Mouse (Mus musculus) urinary bladder, adult 2 months (tissue): ENCODE results near the gene Psors1c2. TPM values are rescaled to one million over a fixed set of nuclear protein-coding genes. Genes with fewer than 3 reads are reported as not detected.

Experiments used
- DNase-seq: peaks from one replicate; pipeline ENCODE4 v3.0.0; 2022; ENCODE audit warnings: low spot score
- polyA plus RNA-seq: library from polyadenylated mRNA; depleted of rRNA; stranded (reverse); fragments of >200 nt; gene quantifications from 2 replicates; pipeline ENCODE4 v1.2.3, GENCODE M21; 2012

The Psors1c2 gene
- polyA plus RNA-seq, 1 experiment = 0.15 TPM

- no peak for DNase-seq
Observed at GRCm38 (mm10) chr17:35517526-35517925, 15.5 kb upstream of the Psors1c2 start.

- DNase-seq = no peak
Observed at GRCm38 (mm10) chr17:35524354-35524753, 8.6 kb upstream of the Psors1c2 start.

- DNase-seq = no peak
Observed at GRCm38 (mm10) chr17:35526644-35527043, 6.4 kb upstream of the Psors1c2 start.

GRCm38 (mm10) chr17:35532360-35532759 is 641 bp upstream of the Psors1c2 start:
- no peak for DNase-seq

- DNase-seq = no peak
Observed at GRCm38 (mm10) chr17:35534343-35534742, 1.3 kb downstream of the Psors1c2 start.

GRCm38 (mm10) chr17:35537421-35537820 is 4.4 kb downstream of the Psors1c2 start:
- DNase-seq = no peak

GRCm38 (mm10) chr17:35538476-35538875 is 5.5 kb downstream of the Psors1c2 start:
- DNase-seq = no peak

GRCm38 (mm10) chr17:35539540-35539939 is 6.5 kb downstream of the Psors1c2 start:
- DNase-seq = no peak

GRCm38 (mm10) chr17:35542761-35543411 is 9.9 kb downstream of the Psors1c2 start:
- no peak for DNase-seq

GRCm38 (mm10) chr17:35543412-35543861 is 10.4 kb downstream of the Psors1c2 start:
- DNase-seq = no peak

- no peak for DNase-seq
Observed at GRCm38 (mm10) chr17:35544001-35544400, 11.0 kb downstream of the Psors1c2 start.

- no peak for DNase-seq
Observed at GRCm38 (mm10) chr17:35544680-35545079, 11.7 kb downstream of the Psors1c2 start.

- no peak for DNase-seq
Observed at GRCm38 (mm10) chr17:35547465-35547864, 14.5 kb downstream of the Psors1c2 start.

GRCm38 (mm10) chr17:35548636-35549035 is 15.6 kb downstream of the Psors1c2 start:
- no peak for DNase-seq

GRCm38 (mm10) chr17:35549437-35550142 is 16.6 kb downstream of the Psors1c2 start:
- peak; percentile 58 for DNase-seq

GRCm38 (mm10) chr17:35550143-35550494 is 17.1 kb downstream of the Psors1c2 start:
- no peak for DNase-seq

GRCm38 (mm10) chr17:35550871-35551270 is 17.9 kb downstream of the Psors1c2 start:
- DNase-seq = no peak

GRCm38 (mm10) chr17:35551881-35552414 is 18.9 kb downstream of the Psors1c2 start, which contains the start of gene Cdsn:
Cdsn (plus strand) TSS chr17:35552128.
- DNase-seq = no peak

GRCm38 (mm10) chr17:35554321-35554720 is 21.3 kb downstream of the Psors1c2 start:
- DNase-seq = no peak

- no peak for DNase-seq
Observed at GRCm38 (mm10) chr17:35554761-35555397, 21.9 kb downstream of the Psors1c2 start.

GRCm38 (mm10) chr17:35556186-35556765 is 23.3 kb downstream of the Psors1c2 start:
- no peak for DNase-seq

GRCm38 (mm10) chr17:35556812-35557211 is 23.8 kb downstream of the Psors1c2 start:
- no peak for DNase-seq
